Mouse (Mus musculus): ENCODE measurements around the gene Cage1. TPM values are rescaled to one million over a fixed set of nuclear protein-coding genes. Genes with fewer than 3 reads are reported as not detected.
A peak's percentile ranks its signal among the peaks of the same experiment; 100 is the strongest.

Cage1 gene
- polyA plus RNA-seq (2014; fragmentation: Nextera tagmentation; extraction: Ambion mirVana), result 1.1 and 1.3 TPM in 2 replicates

- Histone ChIP-seq H3K9ac (ENCODE audit: low read length) (peak within 1 kb of the TSS; percentile 80), H3K4me3 (ENCODE audit: low read depth, low read length) (peak within 1 kb of the TSS; percentile 81), H3K36me3 (ENCODE audit: control insufficient read depth, insufficient read depth, low read length) (peaks cover 26% of the 10 kb centered on the region), H3K9me3 (ENCODE audit: control insufficient read depth, low read length) (no peaks in the 10 kb centered on the region), H3K27ac (ENCODE audit: low read depth) (peak within 1 kb of the TSS; percentile 76), H3K4me2 (ENCODE audit: low read length) (peak within 1 kb of the TSS; percentile 100), H3K27me3 (replicated peaks; ENCODE audit: control insufficient read depth, insufficient read depth, low read length) (no peaks in the 10 kb centered on the region), H3K4me1 (replicated peaks; ENCODE audit: control insufficient read depth, insufficient read depth, low read length) (peaks cover 11% of the 10 kb centered on the region)
- peak; percentile 94 for ATAC-seq (replicated peaks; ENCODE audit: low FRiP score, low TSS enrichment, low read depth)
- peak; percentile 99 for DNase-seq (ENCODE audit: low spot score)
- WGBS, result under 1% methylated on average over 47 of the region's 47 CpGs
Measured at GRCm38 (mm10) chr13:38037044-38037687, at the start of gene Cage1. Gene Cage1 (minus strand): TSS chr13:38037069.

- no peaks in the 10 kb centered on the region for H3K9me3 ChIP-seq (ENCODE audit: control insufficient read depth, low read length)
- peaks cover 9% of the 10 kb centered on the region for H3K4me1 ChIP-seq (replicated peaks; ENCODE audit: control insufficient read depth, insufficient read depth, low read length)
- ATAC-seq (replicated peaks; ENCODE audit: low FRiP score, low TSS enrichment, low read depth), result no peak
- no peaks in the 10 kb centered on the region for H3K36me3 ChIP-seq (ENCODE audit: control insufficient read depth, insufficient read depth, low read length)
- no peak overlapping the region for H3K4me2 ChIP-seq (ENCODE audit: low read length)
- H3K4me3 ChIP-seq (ENCODE audit: low read depth, low read length), result no peak overlapping the region
- H3K9ac ChIP-seq (ENCODE audit: low read length), result no peak overlapping the region
- H3K27me3 ChIP-seq (replicated peaks; ENCODE audit: control insufficient read depth, insufficient read depth, low read length), result no peaks in the 10 kb centered on the region
- H3K27ac ChIP-seq (ENCODE audit: low read depth), result no peak overlapping the region
- no peak for DNase-seq (ENCODE audit: low spot score)
- WGBS, result 82% methylated on average over 7 of the region's 7 CpGs
Measured at GRCm38 (mm10) chr13:38081161-38081560, 44.3 kb upstream of the Cage1 start.

GRCm38 (mm10) chr13:38080725-38081124 is 43.9 kb upstream of the Cage1 start:
- no peaks in the 10 kb centered on the region for H3K36me3 ChIP-seq (ENCODE audit: control insufficient read depth, insufficient read depth, low read length)
- no peak overlapping the region for H3K4me2 ChIP-seq (ENCODE audit: low read length)
- DNase-seq (ENCODE audit: low spot score), result no peak
- WGBS, result 79% methylated on average over 14 of the region's 14 CpGs
- H3K9ac ChIP-seq (ENCODE audit: low read length), result no peak overlapping the region
- H3K9me3 ChIP-seq (ENCODE audit: control insufficient read depth, low read length), result no peaks in the 10 kb centered on the region
- H3K27me3 ChIP-seq (replicated peaks; ENCODE audit: control insufficient read depth, insufficient read depth, low read length), result no peaks in the 10 kb centered on the region
- H3K4me3 ChIP-seq (ENCODE audit: low read depth, low read length), result no peak overlapping the region
- no peak for ATAC-seq (replicated peaks; ENCODE audit: low FRiP score, low TSS enrichment, low read depth)
- peaks cover 9% of the 10 kb centered on the region for H3K4me1 ChIP-seq (replicated peaks; ENCODE audit: control insufficient read depth, insufficient read depth, low read length)
- H3K27ac ChIP-seq (ENCODE audit: low read depth), result no peak overlapping the region

- Histone ChIP-seq H3K4me3 (ENCODE audit: low read depth, low read length) (no peak overlapping the region), H3K27ac (ENCODE audit: low read depth) (no peak overlapping the region), H3K9me3 (ENCODE audit: control insufficient read depth, low read length) (no peaks in the 10 kb centered on the region), H3K9ac (ENCODE audit: low read length) (no peak overlapping the region), H3K4me1 (replicated peaks; ENCODE audit: control insufficient read depth, insufficient read depth, low read length) (peaks cover 9% of the 10 kb centered on the region), H3K27me3 (replicated peaks; ENCODE audit: control insufficient read depth, insufficient read depth, low read length) (no peaks in the 10 kb centered on the region), H3K4me2 (ENCODE audit: low read length) (no peak overlapping the region; the same call in 1 of the 2 replicates), H3K36me3 (ENCODE audit: control insufficient read depth, insufficient read depth, low read length) (no peaks in the 10 kb centered on the region)
- WGBS, result 40% methylated on average over 9 of the region's 9 CpGs
- no peak for ATAC-seq (replicated peaks; ENCODE audit: low FRiP score, low TSS enrichment, low read depth)
- DNase-seq (ENCODE audit: low spot score), result no peak
Measured at GRCm38 (mm10) chr13:38080014-38080413, 43.1 kb upstream of the Cage1 start.

- H3K4me1 ChIP-seq (replicated peaks; ENCODE audit: control insufficient read depth, insufficient read depth, low read length), result peaks cover 10% of the 10 kb centered on the region
- WGBS, result 77% methylated on average over 5 of the region's 5 CpGs
- no peaks in the 10 kb centered on the region for H3K9me3 ChIP-seq (ENCODE audit: control insufficient read depth, low read length)
- DNase-seq (ENCODE audit: low spot score), result no peak
- H3K4me2 ChIP-seq (ENCODE audit: low read length), result no peak overlapping the region
- H3K9ac ChIP-seq (ENCODE audit: low read length), result no peak overlapping the region
- H3K27ac ChIP-seq (ENCODE audit: low read depth), result no peak overlapping the region
- H3K36me3 ChIP-seq (ENCODE audit: control insufficient read depth, insufficient read depth, low read length), result no peaks in the 10 kb centered on the region
- no peaks in the 10 kb centered on the region for H3K27me3 ChIP-seq (replicated peaks; ENCODE audit: control insufficient read depth, insufficient read depth, low read length)
- ATAC-seq (replicated peaks; ENCODE audit: low FRiP score, low TSS enrichment, low read depth), result no peak
- no peak overlapping the region for H3K4me3 ChIP-seq (ENCODE audit: low read depth, low read length)
Measured at GRCm38 (mm10) chr13:38079366-38079765, 42.5 kb upstream of the Cage1 start.

- Histone ChIP-seq H3K36me3 (ENCODE audit: control insufficient read depth, insufficient read depth, low read length) (no peaks in the 10 kb centered on the region), H3K4me1 (replicated peaks; ENCODE audit: control insufficient read depth, insufficient read depth, low read length) (peaks cover 15% of the 10 kb centered on the region), H3K9ac (ENCODE audit: low read length) (no peak overlapping the region), H3K4me2 (ENCODE audit: low read length) (no peak overlapping the region), H3K9me3 (ENCODE audit: control insufficient read depth, low read length) (no peaks in the 10 kb centered on the region), H3K4me3 (ENCODE audit: low read depth, low read length) (no peak overlapping the region), H3K27me3 (replicated peaks; ENCODE audit: control insufficient read depth, insufficient read depth, low read length) (no peaks in the 10 kb centered on the region), H3K27ac (ENCODE audit: low read depth) (no peak overlapping the region)
- 47% methylated on average over 6 of the region's 6 CpGs for WGBS
- DNase-seq (ENCODE audit: low spot score), result no peak
- no peak for ATAC-seq (replicated peaks; ENCODE audit: low FRiP score, low TSS enrichment, low read depth)
Measured at GRCm38 (mm10) chr13:38078836-38079235, 42.0 kb upstream of the Cage1 start.

GRCm38 (mm10) chr13:38077113-38077512 is 40.2 kb upstream of the Cage1 start:
- Histone ChIP-seq H3K9ac (ENCODE audit: low read length) (no peak overlapping the region), H3K4me3 (ENCODE audit: low read depth, low read length) (no peak overlapping the region), H3K27me3 (replicated peaks; ENCODE audit: control insufficient read depth, insufficient read depth, low read length) (no peaks in the 10 kb centered on the region), H3K9me3 (ENCODE audit: control insufficient read depth, low read length) (no peaks in the 10 kb centered on the region), H3K4me2 (ENCODE audit: low read length) (peak overlapping the region; percentile 2; the same call in 1 of the 2 replicates), H3K27ac (ENCODE audit: low read depth) (no peak overlapping the region), H3K4me1 (replicated peaks; ENCODE audit: control insufficient read depth, insufficient read depth, low read length) (0 out of 2 replicates have a peak, but pooled peaks cover 10% of the 10 kb centered on the region), H3K36me3 (ENCODE audit: control insufficient read depth, insufficient read depth, low read length) (no peaks in the 10 kb centered on the region)
- WGBS, result 20% methylated on average over 11 of the region's 11 CpGs
- no peak for ATAC-seq (replicated peaks; ENCODE audit: low FRiP score, low TSS enrichment, low read depth)
- no peak for DNase-seq (ENCODE audit: low spot score)

GRCm38 (mm10) chr13:38074404-38074803 is 37.5 kb upstream of the Cage1 start:
- H3K4me1 ChIP-seq (replicated peaks; ENCODE audit: control insufficient read depth, insufficient read depth, low read length), result 0 out of 2 replicates have a peak, but pooled peaks cover 7% of the 10 kb centered on the region
- WGBS, result 17% methylated on average over 5 of the region's 5 CpGs
- ATAC-seq (replicated peaks; ENCODE audit: low FRiP score, low TSS enrichment, low read depth), result 0 out of 2 replicates have a peak, but pooled peaks have one; percentile 24
- no peaks in the 10 kb centered on the region for H3K36me3 ChIP-seq (ENCODE audit: control insufficient read depth, insufficient read depth, low read length)
- H3K27ac ChIP-seq (ENCODE audit: low read depth), result no peak overlapping the region
- no peak overlapping the region for H3K9ac ChIP-seq (ENCODE audit: low read length)
- no peak overlapping the region for H3K4me2 ChIP-seq (ENCODE audit: low read length)
- H3K4me3 ChIP-seq (ENCODE audit: low read depth, low read length), result no peak overlapping the region
- H3K27me3 ChIP-seq (replicated peaks; ENCODE audit: control insufficient read depth, insufficient read depth, low read length), result no peaks in the 10 kb centered on the region
- no peak for DNase-seq (ENCODE audit: low spot score)
- no peaks in the 10 kb centered on the region for H3K9me3 ChIP-seq (ENCODE audit: control insufficient read depth, low read length)
